Mouse (Mus musculus): Measurements from ENCODE around the gene Wnt16.

- TF ChIP-seq CTCF (IDR thresholded peaks at IDR 0.05; ENCODE audit: low read depth) (no peak), EP300 (IDR thresholded peaks at IDR 0.05; ENCODE audit: low read depth) (no peak)
These were observed at the start of gene Wnt16 for GRCm38 (mm10) chr6:22288004-22288736.
